Mouse (Mus musculus): ENCODE data around the gene Tarsl2. TPM values are rescaled to one million over a fixed set of nuclear protein-coding genes. Genes with fewer than 3 reads are reported as not detected.
A peak's percentile ranks its signal among the peaks of the same experiment; 100 is the strongest.

Tarsl2 gene
- total RNA-seq, 2 experiments from 2014 or later, result 30.2 to 30.9 TPM

DNA sequence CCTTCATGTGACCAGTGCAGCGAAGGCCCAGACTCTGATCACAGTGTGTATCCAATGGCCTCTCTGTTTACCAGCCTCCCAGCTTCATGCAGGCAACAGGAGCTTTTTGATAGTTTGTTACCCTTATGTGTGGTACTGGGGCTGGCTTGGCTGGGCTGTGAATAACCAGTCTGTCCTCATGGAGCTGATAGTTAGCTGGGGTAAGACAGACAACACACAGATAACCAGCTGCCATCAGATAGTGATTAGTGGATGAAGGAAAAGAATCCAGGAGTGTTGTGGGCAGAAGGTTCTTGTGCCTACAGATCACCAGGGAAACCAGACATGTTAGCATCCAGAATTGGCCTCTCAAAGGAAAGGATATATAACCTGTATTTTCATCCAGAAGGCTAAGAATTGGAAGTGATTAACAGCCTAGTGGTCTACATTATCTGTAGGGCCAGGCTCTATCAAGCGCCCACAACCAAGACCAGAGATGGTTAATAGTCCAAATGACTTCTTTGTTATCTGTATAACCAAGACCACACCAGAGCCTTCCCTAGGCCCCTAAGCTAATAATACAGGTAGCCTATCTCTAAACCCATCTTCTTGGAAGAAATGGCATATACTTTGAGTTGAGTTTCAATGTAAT is 12.9 kb downstream of the Tarsl2 start:
- no peak for DNase-seq

DNA sequence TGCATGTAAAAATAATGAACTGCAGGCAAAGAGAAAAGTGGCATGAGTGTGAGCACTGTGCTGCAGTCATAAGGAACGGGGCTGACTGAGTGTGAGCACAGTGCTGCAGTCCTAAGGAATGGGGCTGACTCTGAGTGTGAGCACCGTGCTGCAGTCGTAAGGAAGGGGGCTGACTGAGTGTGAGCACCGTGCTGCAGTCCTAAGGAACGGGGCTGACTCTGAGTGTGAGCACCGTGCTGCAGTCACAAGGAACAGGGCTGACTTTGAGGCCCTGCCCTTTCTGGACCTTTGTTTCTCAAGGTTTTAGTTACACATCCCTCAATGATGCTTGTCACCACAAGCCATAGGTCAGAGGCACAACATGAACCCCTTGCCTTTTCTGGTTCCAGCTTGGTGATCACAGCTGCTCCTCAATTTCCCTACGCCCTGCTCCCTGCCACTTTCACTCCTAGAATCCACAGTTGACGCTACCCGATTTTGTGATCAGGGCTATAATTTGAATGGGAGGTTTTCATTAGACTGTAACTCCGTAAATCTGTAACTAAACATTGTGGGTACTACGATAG is 18.6 kb downstream of the Tarsl2 start:
- DNase-seq, result no peak

DNA sequence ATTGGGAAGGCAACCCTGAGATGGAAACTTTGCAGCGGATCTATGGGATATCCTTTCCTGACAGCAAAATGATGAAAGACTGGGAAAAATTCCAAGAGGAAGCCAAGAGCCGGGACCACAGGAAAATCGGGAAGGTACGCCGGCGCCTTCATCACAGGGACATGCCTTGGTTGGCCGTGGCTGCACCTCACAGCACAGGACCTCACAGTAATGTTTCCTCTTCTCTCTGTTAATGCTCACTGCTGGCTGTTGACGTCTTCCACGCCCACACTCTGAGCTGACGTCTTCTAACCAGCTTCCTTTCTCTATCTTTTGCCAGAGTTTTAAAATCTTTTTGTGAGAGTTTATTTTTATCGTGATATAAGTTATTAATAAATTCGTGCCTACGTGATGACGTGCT is 19.2 kb downstream of the Tarsl2 start:
- peak; percentile 10 for DNase-seq

DNA sequence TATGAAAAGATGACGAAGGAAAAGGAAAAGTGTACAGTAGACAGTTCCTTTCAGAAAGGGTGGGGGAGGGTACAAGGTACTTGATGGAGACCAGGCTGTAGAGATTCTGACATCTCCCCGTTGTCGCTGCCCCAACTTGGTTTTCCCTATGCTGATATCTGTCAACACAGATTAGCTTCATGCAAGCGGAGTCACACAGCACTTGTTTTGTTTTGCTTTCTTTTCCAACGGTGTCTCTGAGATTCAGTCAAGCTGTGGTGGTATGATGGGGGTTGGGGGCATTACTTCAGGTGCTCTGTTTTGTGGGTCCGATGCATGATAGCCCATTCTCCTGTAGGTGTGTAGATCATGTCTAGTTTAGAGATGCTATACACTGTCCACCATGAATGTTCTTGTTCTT is 22.8 kb downstream of the Tarsl2 start:
- DNase-seq, result no peak

DNA sequence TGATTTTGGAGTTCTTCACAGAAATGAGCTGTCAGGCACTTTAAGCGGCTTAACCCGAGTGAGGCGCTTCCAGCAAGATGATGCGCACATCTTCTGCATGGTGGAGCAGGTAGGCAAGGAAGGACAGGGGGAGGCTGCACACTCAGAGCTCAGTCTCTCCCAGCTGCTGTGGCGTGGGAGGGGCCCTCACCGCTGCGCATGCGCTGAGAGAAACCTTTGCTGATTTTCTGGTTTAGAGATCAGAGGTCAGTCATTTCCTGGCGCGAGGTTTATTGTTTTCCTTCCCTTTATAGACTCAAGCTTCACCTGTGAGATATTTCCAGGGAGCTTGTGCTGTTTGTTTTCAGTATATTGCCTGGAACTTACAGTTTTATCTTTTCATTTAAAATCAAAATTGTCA is 33.4 kb downstream of the Tarsl2 start:
- no peak for DNase-seq

DNA sequence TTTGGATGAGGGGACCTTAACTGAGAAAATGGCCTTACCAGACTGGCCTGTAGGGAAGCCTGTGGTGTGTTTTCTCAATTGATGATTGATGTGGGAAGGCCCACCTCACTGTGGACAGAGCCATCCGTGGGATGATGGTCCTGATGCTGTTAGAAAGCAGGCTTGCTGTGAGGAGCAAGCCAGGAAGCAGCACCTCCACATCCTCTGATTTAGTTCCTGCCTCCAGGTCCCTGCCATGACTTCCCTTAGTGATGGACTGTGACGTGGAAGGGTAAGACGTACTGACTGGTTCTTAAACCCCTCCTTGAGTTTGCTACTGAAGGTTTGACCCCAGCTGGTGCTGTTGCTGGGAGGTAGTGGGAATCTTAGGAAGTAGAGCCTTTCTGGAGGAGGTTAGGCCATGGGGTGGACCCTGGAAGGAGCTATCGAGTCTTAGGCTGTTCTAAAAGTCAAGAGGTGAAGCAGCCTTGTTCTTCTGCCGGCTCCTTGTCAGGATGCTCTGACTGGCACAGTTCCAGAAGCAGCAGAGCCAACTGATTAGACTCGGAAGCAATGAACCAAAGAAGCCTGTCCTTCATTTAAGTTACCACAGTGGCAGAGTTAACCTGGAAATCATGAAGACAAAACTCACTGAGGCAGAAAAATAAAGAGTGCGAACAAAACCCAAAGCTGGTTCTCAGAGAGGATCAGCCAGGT is 34.4 kb downstream of the Tarsl2 start:
- no peak for DNase-seq

DNA sequence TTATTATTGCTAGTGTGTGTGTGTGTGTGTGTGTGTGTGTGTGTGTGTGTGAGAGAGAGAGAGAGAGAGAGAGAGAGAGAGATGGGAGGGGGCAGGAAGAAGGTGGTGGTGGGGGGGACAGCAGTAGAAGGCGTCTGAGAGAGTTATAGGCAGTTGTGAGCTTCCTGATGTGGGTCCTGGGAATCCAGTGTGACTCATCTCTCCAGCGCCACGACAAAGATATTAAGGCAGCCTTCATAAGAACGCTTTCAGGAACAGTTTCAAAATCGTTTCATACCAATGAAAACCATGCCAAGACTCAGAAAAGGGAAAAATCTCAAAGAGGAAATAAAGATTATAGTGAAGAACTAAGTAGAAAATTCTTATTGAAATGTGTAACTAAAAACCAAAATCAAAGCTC is 36.5 kb downstream of the Tarsl2 start:
- DNase-seq, result no peak

DNA sequence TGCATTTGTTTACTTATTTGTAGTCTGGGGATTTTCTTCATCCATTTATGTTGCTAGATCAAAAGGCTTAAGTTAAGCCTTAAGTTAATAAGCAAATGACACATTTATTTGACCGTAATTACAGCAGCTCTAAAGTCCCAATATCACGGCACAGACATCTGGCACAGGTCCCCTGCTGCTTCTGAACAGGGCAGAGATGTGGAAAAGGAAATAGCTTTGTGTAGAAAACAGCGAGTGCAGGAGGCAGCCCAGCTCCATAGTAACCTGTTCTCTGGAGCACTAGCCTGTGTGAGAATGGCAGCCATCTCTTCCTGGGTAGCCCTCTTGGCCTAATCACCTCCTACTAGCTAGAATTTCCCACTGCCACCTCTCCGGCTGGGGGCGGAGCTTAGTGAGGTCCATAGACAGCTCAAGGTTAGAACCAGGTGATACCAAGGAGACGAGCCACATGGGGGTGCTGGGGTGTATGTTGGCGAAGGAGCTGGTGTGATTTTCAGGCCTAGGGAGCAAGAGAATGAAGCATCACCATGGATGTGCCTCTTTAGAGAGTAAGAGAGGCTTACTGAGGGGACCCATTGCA is 39.6 kb downstream of the Tarsl2 start:
- no peak for DNase-seq

DNA sequence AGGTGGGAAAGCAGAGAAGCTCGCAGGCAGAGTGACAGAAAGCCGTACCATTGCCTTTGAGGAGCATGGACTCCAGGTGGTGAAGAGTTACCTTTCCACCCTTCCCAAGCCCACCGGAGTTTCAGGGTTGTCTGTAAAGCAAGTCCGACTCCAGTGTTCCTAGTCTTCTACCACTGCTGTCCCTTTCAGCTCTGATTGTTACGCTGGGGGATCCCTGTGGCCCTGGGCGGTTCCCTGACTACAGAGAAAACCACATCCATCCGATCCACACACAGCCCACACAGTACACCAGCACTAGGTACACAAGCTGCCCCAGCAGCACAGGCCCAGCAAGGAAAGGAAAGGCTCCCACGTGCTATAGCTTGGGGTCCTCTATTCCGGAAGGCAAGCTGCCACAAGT is 42.0 kb downstream of the Tarsl2 start:
- no peak for DNase-seq

DNA sequence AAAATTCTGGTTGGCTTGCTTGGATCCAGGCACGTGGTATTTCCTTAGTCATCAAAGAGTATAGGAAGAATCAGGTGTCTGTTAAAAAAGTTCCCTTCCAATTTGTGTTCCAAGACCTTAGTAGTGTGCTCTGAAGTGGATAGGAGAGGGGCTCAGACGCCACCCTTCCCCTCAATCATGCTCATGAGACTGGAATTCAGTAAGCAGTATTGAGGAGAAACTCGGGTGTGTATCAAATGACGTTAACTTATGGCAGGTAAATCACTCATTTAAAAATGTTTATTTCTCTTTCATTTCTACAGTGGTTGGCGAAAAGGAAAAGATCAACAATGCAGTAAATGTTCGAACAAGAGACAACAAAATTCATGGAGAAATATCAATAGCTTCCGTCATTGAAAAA is 46.2 kb downstream of the Tarsl2 start, which contains the start of gene Tm2d3:
Gene Tm2d3, plus strand, starts transcription at position 301 of the 400 bp plus-strand sequence.
- DNase-seq, result no peak

DNA sequence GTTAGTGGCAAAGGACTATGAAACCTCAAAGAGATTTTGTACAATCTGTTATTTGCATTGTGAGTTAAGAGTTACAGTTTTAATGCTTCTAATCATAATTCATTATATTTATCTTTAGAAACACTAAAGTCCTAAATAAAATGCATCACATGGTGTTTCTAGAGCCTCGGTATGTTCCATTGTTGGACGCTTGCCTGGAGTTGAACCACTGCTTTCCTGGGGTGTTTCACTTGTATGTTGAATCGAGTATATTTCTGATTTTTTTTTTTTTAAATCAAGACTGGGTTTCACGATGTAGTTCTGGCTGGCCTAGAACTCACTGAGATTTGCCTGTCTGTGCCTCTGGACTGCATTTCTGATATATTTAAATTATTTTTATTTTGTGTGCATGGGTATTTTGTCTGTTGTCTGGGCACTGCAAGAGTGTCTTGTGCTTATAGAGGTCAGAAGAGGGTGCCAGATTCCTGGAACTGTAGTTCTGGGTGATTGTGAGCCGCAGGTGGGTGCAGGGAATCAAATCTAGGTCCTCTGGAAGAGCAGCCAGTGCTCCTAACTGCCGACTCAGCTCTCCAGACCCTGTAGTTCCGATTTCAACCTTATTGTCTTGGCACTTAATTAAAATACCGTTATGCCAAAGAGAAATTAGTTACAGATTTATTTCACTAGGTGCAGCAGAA is 47.4 kb downstream of the Tarsl2 start:
- DNase-seq, result no peak

DNA sequence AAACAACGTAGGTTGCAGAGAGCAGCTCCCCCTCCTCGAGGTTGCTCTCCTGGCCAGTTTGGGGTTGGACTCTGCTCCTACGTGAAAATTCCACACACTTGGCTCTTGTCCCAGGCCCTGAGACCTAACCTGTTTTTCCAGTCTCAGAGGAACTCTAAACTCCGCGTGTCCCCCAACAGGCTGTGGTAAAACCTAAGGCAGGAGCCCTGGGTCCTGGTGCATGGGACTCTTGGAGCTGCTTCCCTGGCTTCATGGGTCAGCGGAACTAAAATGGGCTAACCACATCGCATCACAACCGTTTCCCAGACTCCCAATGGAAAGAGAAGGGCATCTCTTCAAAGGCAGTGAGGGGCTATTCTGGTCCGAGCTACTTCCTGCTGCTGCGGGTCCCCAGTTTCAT is 48.2 kb downstream of the Tarsl2 start:
- DNase-seq, result no peak

DNA sequence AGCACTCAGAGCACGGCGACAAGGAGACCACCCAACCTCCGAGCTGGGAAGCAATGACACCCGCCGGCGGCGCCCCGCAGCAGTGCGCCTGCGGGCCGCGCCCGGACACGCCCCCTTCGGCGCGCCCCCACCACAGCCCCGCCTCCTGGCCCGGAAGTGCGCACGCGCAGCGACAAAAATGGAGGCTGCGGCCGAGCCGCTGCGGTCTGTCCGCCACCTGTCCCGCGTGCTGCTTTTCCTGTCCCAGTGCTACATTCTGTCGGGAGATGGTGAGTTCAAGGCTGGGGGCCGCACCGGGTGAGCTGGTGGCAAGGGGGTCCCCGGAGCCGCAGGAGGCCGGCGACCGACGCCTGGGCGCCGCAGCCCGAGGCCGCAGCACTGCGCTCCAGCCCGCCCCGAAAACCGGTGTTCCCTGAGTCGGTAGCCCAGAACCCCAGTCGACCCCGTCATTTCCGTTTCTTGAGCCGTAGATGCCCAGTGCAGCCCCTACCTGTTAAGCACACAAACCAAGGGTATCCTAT is 48.7 kb downstream of the Tarsl2 start:
- DNase-seq, result peak; percentile 93

DNA sequence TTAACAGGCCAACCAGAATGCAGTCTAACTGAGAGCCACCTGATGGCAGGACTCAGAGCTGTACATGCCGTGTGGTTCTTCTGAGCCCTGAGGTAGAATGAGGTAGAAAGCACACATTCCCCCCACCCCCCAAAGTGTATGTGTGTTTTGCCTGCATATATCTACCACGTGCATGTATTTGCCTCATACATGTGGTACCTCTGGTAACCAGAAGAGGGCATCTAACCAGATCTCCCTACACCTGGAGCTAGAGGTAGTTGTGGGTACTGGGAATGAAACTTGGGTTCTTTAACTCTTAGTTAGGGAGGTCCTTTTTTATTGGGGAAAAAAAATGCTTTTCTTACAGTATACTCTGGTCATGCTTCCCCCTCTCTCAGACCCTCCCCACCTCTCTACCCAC is 51.8 kb downstream of the Tarsl2 start:
- DNase-seq, result no peak

DNA sequence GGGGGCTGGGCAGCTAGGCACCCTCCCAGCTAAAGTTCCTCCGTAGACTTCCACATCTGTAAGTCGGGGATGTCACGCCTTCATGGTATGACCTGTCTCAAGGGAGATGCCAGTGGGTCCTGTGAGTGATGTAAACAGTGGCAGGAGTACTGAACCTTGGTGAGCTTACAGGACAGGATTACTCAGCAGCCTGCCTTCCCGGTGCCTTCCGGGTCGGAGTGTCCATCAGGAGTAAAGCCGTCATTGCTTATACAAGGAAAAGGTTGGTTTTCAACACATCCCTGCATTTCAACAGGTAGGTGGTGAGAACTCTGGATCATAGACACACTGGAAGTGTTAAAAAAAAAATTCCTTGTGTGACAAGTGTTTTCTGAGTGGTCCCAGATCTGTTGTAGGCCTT is 57.4 kb downstream of the Tarsl2 start:
- no peak for DNase-seq

DNA sequence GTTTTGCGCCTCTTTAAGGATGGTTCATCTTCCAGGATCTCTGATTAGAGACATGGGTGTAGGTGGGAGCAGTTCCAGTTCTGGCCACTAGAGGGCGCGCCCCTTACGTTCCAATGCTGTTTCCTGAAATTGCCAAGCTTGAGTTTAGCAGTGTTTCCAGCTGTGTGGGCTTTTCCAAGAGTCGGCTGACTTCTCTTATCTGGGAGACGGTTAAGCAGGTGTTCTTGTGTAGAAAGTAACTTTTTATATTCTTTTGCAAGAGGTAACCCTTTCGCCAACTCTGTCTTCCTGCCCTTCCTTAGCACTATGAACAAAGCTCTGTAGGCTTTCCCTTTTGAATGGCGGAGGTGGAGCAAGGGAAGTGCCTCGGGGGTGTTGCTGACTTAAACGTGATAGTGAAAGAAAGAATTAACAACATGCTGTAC is 60.1 kb downstream of the Tarsl2 start:
- DNase-seq, result peak; percentile 82

DNA sequence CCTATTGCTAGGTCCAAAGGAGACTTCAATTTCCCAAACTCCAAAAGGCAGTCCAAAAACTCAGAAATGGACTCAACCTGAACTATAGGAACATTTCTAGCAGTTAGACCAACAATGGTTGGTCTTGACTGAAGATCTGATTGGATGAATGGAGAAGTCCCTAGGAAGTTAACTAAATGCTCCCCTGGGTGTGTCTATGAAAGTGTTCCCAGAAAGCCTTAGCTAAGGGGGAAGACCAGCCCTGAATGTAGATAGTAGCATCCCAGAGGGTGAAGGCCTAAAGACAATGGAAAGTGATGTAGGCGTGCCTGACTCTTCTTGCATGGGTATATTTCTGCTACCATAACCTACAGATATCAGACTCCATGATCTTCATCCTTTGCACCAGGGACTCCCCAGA is 63.8 kb downstream of the Tarsl2 start:
- DNase-seq, result no peak

DNA sequence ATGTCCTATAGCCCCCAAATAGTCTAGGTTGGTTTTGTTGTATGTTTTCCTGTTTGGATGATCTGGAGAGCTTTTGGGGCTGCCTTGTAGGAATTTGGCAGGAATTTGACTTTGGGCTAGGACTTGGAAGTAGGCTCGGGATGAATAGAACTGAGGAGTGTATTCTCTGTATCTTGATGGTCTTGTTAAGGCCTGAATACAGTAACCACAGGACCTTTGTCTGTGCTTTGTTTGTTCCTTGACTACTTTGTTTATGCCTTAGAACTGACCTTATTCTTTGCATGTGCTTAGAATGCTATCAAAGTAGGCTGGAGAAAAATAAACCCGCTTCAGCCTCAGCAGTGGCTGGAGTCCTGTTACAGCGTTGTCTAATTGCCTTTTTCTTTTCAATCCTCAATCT is 65.6 kb downstream of the Tarsl2 start:
- no peak for DNase-seq

DNA sequence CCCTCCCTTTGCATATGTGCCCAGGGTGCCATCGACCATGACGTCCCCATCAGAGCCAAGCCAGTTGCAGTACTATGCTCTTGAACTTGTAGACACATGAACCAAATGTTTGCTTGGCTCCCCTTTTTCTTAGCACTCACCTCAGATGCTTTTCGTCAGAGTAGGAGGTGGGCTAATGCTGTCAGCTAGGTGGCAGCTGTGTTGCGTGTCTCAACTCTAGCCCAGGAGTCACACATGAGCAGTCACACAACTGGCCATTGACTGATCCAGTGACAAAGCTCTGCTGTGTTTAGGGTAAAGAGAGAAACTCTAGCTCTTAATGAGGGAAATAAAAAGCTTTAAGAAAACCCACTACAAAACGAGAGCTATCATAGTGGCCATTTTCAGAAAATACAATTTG is 69.1 kb downstream of the Tarsl2 start:
- DNase-seq, result no peak

DNA sequence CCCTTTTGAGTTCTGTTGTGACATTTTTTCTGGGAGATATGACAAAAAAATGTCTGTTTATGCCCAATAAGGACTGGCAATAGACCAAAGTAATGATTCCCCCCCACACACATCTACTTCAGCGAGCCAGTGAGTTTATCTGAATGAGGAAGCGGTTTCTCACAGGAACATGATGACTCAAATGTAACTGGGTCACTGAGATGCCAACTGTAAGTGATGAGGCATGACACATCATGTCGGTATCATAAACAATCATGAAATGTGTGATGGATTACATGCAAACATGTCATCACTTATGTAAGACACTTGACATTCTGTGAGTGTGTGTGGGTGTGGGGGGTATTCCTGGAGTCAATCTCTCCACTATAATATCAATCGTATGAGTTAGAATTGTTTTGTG is 69.6 kb downstream of the Tarsl2 start:
- DNase-seq, result no peak

DNA sequence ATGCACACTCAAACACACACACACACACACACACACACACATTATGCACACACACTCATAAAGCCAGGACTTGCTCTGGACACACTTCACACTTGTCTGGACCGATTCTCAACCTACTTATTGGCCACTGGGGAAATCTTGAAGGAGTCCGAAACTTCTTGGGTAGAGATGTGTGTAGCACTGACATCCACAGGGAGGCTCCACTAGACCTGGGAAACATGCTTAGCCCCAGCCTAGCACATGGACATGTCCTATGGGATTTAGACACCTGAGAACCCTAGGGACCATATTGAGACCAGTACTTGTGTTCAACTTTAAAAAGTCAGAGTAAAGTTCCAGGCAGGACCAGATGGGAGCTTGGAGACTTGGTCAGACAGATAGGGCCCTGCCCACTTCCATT is 89.3 kb downstream of the Tarsl2 start:
- no peak for DNase-seq

DNA sequence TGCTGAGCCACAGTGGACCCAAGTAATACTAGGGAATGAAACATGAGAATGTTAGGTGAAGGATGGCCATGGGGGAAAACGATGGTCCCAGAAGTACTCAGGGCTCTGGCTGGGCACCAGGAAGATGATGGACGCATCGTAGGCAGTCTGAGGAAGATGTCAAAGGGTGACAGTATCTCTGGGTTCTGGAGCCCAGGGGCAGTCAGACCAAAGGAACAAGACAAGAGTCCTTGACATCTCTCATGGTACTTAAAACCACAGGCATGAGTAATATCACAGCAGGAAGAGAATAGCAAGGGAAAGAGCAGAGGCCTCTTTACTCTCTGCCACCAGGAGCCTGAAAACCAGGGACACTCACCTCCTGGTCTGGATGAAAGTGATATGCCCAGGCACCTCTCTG is 90.6 kb downstream of the Tarsl2 start:
- DNase-seq, result no peak

Data from heart, postnatal 4 days (tissue).